26 mouse cellular contexts compared by ENCODE assay signal in the genomic region with DNA sequence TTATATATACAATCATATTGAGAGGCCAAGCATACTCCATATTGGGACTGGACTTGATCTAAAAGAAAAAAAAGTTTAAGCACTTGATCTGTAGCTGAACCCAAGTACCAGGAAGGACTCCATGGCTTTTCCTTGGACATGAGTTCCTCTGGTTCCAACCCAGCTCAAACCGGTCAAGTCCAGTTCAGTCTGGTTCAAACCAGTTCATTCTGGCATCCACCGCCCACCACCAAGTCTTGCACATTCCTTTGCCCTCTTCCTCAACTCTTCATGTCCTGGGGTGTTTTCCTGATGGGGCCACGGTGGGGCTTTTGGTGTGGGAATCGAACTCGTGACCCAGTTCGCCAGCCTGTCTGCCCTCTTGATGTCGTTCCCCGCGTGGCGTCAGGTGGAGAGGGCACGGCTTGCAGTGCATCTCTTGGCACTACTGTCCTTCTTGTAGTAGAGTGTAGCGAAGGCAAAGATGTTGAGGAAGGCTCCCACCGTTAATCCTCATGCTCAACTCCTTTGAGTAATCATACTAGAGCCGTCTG. TPM values are rescaled to one million over a fixed set of nuclear protein-coding genes. Genes with fewer than 3 reads are reported as not detected.
DNase-seq lines count a peak whose midpoint lies in the region; ATAC-seq and TF ChIP-seq lines count a peak whose summit lies in the region.
"Had no signal": no experiment of that assay in that cellular context is flagged by ENCODE, and none has a peak within 500 bp of the region (broad histone marks: within the 10 kb centered on the region; RNA-seq: fewer than 3 reads in every experiment).

No protein-coding gene starts in this region.

- H3K27ac ChIP-seq in midbrain, embryonic 11.5 days (ENCODE audit: low read depth, low read length): no peak overlapping the region
- H3K27ac ChIP-seq in midbrain, embryonic 16.5 days (ENCODE audit: low read length): no peak overlapping the region
- H3K27ac ChIP-seq in ES-E14 (ENCODE audit: insufficient read depth, low read depth, low read length, poor library complexity, severe bottlenecking): 0 out of 2 replicates have a peak overlapping the region, but pooled peaks have one; percentile 31
- no peak overlapping the region for H3K27ac ChIP-seq in liver, embryonic 11.5 days (ENCODE audit: low read depth, low read length)
- H3K27ac ChIP-seq: embryonic facial prominence, embryonic 10.5 days; embryonic facial prominence, embryonic 13.5 days; forebrain, embryonic 12.5 days; forebrain, embryonic 15.5 days; heart, embryonic 15.5 days; hindbrain, embryonic 10.5 days; hindbrain, embryonic 13.5 days; intestine, embryonic 15.5 days had no signal

- WGBS in midbrain, embryonic 11.5 days: 93% methylated on average over 14 of the region's 14 CpGs
- WGBS in midbrain, embryonic 16.5 days: 96% methylated on average over 14 of the region's 14 CpGs
- 94% methylated on average over 14 of the region's 14 CpGs for WGBS in liver, embryonic 11.5 days

- no peak overlapping the region for H3K4me2 ChIP-seq in midbrain, embryonic 11.5 days
- no peak overlapping the region for H3K4me2 ChIP-seq in midbrain, embryonic 16.5 days (ENCODE audit: low read length)
- H3K4me2 ChIP-seq in liver, embryonic 11.5 days: no peak overlapping the region
- H3K4me2 ChIP-seq: embryonic facial prominence, embryonic 13.5 days; forebrain, embryonic 12.5 days; forebrain, embryonic 15.5 days; heart, embryonic 11.5 days; heart, embryonic 15.5 days; hindbrain, embryonic 13.5 days; intestine, embryonic 15.5 days had no signal

- no peak overlapping the region for H3K4me3 ChIP-seq in midbrain, embryonic 11.5 days (ENCODE audit: low read depth, low read length)
- no peak overlapping the region for H3K4me3 ChIP-seq in midbrain, embryonic 16.5 days (ENCODE audit: low read depth, low read length)
- H3K4me3 ChIP-seq in ES-E14 (ENCODE audit: insufficient read depth in 1 of 2, low read depth in 1 of 2, low read length in 2 of 2, poor library complexity in 1 of 2, severe bottlenecking in 1 of 2): no peak overlapping the region
- no peak overlapping the region for H3K4me3 ChIP-seq in liver, embryonic 11.5 days (ENCODE audit: low read depth, low read length)
- H3K4me3 ChIP-seq: embryonic facial prominence, embryonic 10.5 days; embryonic facial prominence, embryonic 13.5 days; erythroblast, embryonic 14.5 days; forebrain, embryonic 12.5 days; forebrain, embryonic 15.5 days; heart, embryonic 15.5 days; hindbrain, embryonic 10.5 days; hindbrain, embryonic 13.5 days; intestine, embryonic 15.5 days had no signal

- no peaks in the 10 kb centered on the region for H3K9me3 ChIP-seq in midbrain, embryonic 11.5 days (ENCODE audit: control insufficient read depth, low read length)
- no peaks in the 10 kb centered on the region for H3K9me3 ChIP-seq in midbrain, embryonic 16.5 days (replicated peaks; ENCODE audit: control insufficient read depth, low read length, poor library complexity, severe bottlenecking)
- no peaks in the 10 kb centered on the region for H3K9me3 ChIP-seq in ES-E14 (ENCODE audit: control insufficient read depth, insufficient read depth, low read depth, low read length)
- H3K9me3 ChIP-seq in liver, embryonic 11.5 days (ENCODE audit: control insufficient read depth, low read length): 0 out of 2 replicates have a peak, but pooled peaks cover 4% of the 10 kb centered on the region
- H3K9me3 ChIP-seq: embryonic facial prominence, embryonic 13.5 days; forebrain, embryonic 12.5 days; forebrain, embryonic 15.5 days; heart, embryonic 15.5 days; hindbrain, embryonic 13.5 days; intestine, embryonic 15.5 days had no signal

- H3K36me3 ChIP-seq in midbrain, embryonic 11.5 days (ENCODE audit: control insufficient read depth, insufficient read depth, low read length): no peaks in the 10 kb centered on the region
- no peaks in the 10 kb centered on the region for H3K36me3 ChIP-seq in midbrain, embryonic 16.5 days (ENCODE audit: control insufficient read depth, insufficient read depth, low read length)
- H3K36me3 ChIP-seq in ES-E14 (ENCODE audit: control insufficient read depth, insufficient read depth, low read length, poor library complexity, severe bottlenecking): peaks cover 2% of the 10 kb centered on the region
- no peaks in the 10 kb centered on the region; the same call in 1 of the 2 replicates for H3K36me3 ChIP-seq in liver, embryonic 11.5 days (ENCODE audit: control insufficient read depth, insufficient read depth, low read length)
- H3K36me3 ChIP-seq: forebrain, embryonic 15.5 days; hindbrain, embryonic 13.5 days; intestine, embryonic 15.5 days had no signal

- peak; percentile 17 for DNase-seq in cerebellum, adult 11-12 months
- no peak for DNase-seq in cerebellum, postnatal 14 days
- DNase-seq in midbrain, embryonic 11.5 days (ENCODE audit: low spot score, missing footprints): peak; percentile 76
- DNase-seq in ES-E14 (ENCODE audit: low read depth, low spot score): no peak
- DNase-seq in liver, embryonic 11.5 days (ENCODE audit: low spot score): no peak
- DNase-seq: adrenal gland, adult 2 months; adrenal gland, postnatal 36 days; cerebellum, adult 9-11 months; cerebellum, postnatal 36 days; embryo, embryonic 11 days; gastrocnemius, postnatal 36 days; heart, postnatal 10 days; heart, postnatal 36 days had no signal

- no peak for ATAC-seq in midbrain, embryonic 11.5 days (ENCODE audit: low FRiP score)
- ATAC-seq in midbrain, embryonic 16.5 days: no peak
- ATAC-seq in liver, embryonic 11.5 days (replicated peaks; ENCODE audit: low FRiP score): no peak
- ATAC-seq in monocyte, adult 5-6 weeks (replicated peaks; ENCODE audit: insufficient number of reproducible peaks, low FRiP score, low TSS enrichment, poor library complexity, severe bottlenecking): no peak
- ATAC-seq: forebrain, embryonic 15.5 days; hindbrain, embryonic 16.5 days; intestine, embryonic 15.5 days had no signal

- H3K9ac ChIP-seq in midbrain, embryonic 11.5 days (ENCODE audit: low read length): no peak overlapping the region
- no peak overlapping the region for H3K9ac ChIP-seq in midbrain, embryonic 16.5 days (ENCODE audit: low read depth, low read length)
- H3K9ac ChIP-seq in ES-E14 (ENCODE audit: insufficient read depth, low read depth, low read length, poor library complexity, severe bottlenecking): no peak overlapping the region
- no peak overlapping the region for H3K9ac ChIP-seq in liver, embryonic 11.5 days (ENCODE audit: low read depth, low read length)
- H3K9ac ChIP-seq: embryonic facial prominence, embryonic 13.5 days; forebrain, embryonic 12.5 days; forebrain, embryonic 15.5 days; heart, embryonic 15.5 days; hindbrain, embryonic 13.5 days; intestine, embryonic 15.5 days had no signal

- no peaks in the 10 kb centered on the region for H3K27me3 ChIP-seq in midbrain, embryonic 11.5 days (ENCODE audit: control insufficient read depth, insufficient read depth, low read length)
- H3K27me3 ChIP-seq in midbrain, embryonic 16.5 days (ENCODE audit: control insufficient read depth, insufficient read depth, low read depth, low read length): no peaks in the 10 kb centered on the region
- no peaks in the 10 kb centered on the region for H3K27me3 ChIP-seq in liver, embryonic 11.5 days (replicated peaks; ENCODE audit: control insufficient read depth, insufficient read depth, low read length)
- H3K27me3 ChIP-seq: embryonic facial prominence, embryonic 13.5 days; forebrain, embryonic 12.5 days; forebrain, embryonic 15.5 days; heart, embryonic 15.5 days; hindbrain, embryonic 13.5 days; intestine, embryonic 15.5 days had no signal

- in situ Hi-C loops in ES-E14 (cut with MboI; ENCODE audit: low sequenced_read_pairs in 2 of 2, unreplicated experiment in 2 of 2): no loop called here

- H3K4me1 ChIP-seq in midbrain, embryonic 11.5 days (ENCODE audit: control insufficient read depth, insufficient read depth, low read length): peaks cover 6% of the 10 kb centered on the region
- H3K4me1 ChIP-seq in midbrain, embryonic 16.5 days (ENCODE audit: control insufficient read depth, insufficient read depth, low read length): peaks cover 8% of the 10 kb centered on the region
- H3K4me1 ChIP-seq in ES-E14 (ENCODE audit: control insufficient read depth in 2 of 2, insufficient read depth in 2 of 2, low read length in 2 of 2, poor library complexity in 1 of 2): peaks cover 2 to 5% of the 10 kb centered on the region in 2 experiments; a peak in 2 of 4 replicates
- peaks cover 4% of the 10 kb centered on the region for H3K4me1 ChIP-seq in liver, embryonic 11.5 days (replicated peaks; ENCODE audit: control insufficient read depth, insufficient read depth, low read length)
- H3K4me1 ChIP-seq: intestine, embryonic 15.5 days had no signal

TF ChIP-seq in ES-E14, 5 proteins besides CTCF, POLR2A, EP300 and RAD21:
- no peak for TF ChIP-seq ZNF384 (IDR thresholded peaks at IDR 0.05; ENCODE audit: low read depth, low read length)
- TF ChIP-seq HCFC1 (IDR thresholded peaks at IDR 0.05; ENCODE audit: borderline replicate concordance, insufficient read depth, low read length): no peak
- no peak for TF ChIP-seq ZC3H11A (IDR thresholded peaks at IDR 0.05; ENCODE audit: borderline replicate concordance, low read depth, low read length)
- no peak for TF ChIP-seq CHD2 (IDR thresholded peaks at IDR 0.05; ENCODE audit: low read depth, low read length)
- no peak for TF ChIP-seq MAFK (IDR thresholded peaks at IDR 0.05; ENCODE audit: insufficient read depth, low read depth, low read length)

RNA-seq across cellular contexts. Expression of gene Orc5, which starts 2.1 kb away (rescaled TPM):
- 49.4 and 50.5 TPM in 2 replicates for polyA plus RNA-seq in midbrain, embryonic 11.5 days (2014; fragmentation: Nextera tagmentation; extraction: Ambion mirVana)
- 34.2 and 39.3 TPM in 2 replicates for polyA plus RNA-seq in midbrain, embryonic 16.5 days (2015; fragmentation: Nextera tagmentation; extraction: Ambion mirVana)
- total RNA-seq in ES-E14 (2012; rRNA removed): 88.6 and 105 TPM in 2 replicates
- 89.0 and 92.6 TPM in 2 replicates for polyA plus RNA-seq in liver, embryonic 11.5 days (2014; fragmentation: Nextera tagmentation; extraction: Ambion mirVana)
- total RNA-seq in monocyte, adult 5-6 weeks (2017): 13.7 to 26.4 TPM (median 17.1 TPM) in 3 replicates

Comparison
In these comparisons a context has a peak if more than half of its experiments do, and no peak if none do; other contexts are left out.
1. DNase-seq: peak in cerebellum, adult 11-12 months (single experiment) and midbrain, embryonic 11.5 days (single experiment); none in cerebellum, postnatal 14 days (0 of 2), ES-E14 (single experiment) and liver, embryonic 11.5 days (single experiment).